Mouse (Mus musculus) frontal cortex, postnatal 36 days (tissue): ENCODE data around the gene Serpina7.

Source experiments
- DNase-seq, 2 experiments: peaks; one replicate each; pipeline ENCODE4 v3.0.0; 2022; ENCODE audit warnings: low spot score in 2 of 2

The Serpina7 gene

DNA sequence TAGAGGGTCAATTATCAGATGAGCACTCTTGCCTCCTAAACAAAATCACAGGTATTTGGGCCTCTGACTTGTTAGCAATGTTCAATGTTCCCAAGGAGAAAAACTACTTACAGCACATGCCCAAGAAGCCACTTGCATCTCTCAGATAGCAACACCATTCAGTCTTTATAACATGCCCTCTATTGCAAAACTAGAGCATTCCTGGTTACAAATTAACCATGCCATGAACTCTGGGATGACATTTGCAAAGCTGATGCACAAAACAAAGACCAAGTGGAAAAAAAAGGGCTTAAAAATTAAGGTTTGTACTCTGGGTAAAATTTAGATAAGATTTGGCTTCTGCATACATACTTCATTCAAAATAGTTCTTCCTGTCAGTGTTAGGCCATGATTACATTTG lies at the start of gene Serpina7:
Serpina7 (minus strand) TSS at position 160 of the 400 bp plus-strand sequence.
- no peak for DNase-seq

DNA sequence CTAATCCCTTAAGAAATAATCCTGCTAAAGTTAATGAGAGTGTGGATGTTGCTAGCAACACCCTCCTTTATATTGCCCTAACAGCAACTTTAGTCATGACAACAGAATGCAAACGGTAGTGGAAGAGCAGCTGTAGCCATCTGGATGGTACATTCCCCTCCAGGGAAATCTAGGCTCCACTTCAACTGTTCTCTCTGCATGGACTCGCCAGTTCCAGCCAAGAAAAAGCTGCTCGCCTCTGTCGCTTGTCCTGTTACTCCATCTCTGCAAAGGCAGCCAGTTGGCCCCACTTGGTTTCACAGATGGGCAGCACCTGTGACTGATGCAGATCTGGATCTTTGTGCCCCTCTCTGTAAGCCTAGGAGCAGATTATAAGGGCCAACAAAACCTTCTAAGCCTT lies 49.0 kb upstream of the Serpina7 start:
- DNase-seq = no peak

DNA sequence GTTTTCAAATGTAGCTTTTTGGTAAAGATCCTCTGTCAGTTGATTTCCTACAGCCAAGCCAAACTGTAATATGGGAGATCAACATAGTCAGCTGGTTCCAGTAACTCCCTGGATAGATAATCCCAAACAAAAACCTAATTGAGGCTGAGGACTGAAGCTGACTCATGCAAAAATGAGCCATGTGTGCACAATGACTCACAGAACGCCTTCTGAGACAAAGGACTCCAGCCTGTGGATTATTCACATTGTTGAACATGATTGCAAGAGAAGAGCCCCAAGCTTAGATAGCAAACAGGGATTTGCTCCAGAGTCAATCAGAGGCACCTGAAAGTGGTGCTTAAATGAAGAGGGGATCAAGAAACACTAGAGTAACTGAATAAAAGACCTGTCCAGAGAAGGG lies 12.2 kb upstream of the Serpina7 start:
- DNase-seq = no peak

DNA sequence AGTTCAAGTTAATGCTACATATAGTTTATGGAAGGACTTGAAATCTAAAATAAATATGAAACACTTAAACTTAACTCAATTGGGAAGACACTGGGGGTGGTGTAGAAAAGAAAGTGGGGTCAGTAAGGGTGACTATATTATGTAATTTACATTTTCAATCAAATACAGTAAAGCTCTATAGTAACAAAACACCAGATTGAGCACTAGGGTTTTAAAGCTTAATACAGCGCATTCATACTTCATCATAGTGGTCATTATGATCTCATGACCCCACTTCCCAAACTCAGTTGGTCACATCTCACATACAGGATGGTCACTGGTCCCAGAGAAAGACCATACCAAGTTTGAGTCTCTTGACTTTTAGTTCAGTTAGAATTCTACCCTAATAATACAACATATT lies 907 bp upstream of the Serpina7 start, which contains the start of gene 4930513O06Rik:
4930513O06Rik (plus strand) TSS at position 301 of the 400 bp plus-strand sequence.
- no peak for DNase-seq

DNA sequence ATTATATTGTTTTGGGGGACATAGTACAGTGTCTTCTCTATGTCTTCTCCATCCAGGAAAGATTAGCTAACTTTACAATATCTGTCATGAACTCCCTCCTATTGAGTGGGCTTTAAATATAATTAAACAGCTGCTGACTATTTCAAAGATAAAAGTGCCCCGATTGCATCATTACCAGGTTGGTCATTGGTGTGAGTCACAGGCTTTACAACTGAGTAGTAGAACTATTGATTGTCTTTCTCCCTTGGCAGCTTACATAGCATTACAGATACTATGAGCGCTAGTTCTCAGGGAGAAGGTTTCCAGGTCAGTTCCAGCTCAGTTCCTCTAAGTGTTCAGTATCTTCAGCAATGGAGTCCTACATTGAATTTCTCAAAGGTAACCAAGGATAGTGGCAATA lies 6.5 kb downstream of the Serpina7 start:
- DNase-seq = no peak

DNA sequence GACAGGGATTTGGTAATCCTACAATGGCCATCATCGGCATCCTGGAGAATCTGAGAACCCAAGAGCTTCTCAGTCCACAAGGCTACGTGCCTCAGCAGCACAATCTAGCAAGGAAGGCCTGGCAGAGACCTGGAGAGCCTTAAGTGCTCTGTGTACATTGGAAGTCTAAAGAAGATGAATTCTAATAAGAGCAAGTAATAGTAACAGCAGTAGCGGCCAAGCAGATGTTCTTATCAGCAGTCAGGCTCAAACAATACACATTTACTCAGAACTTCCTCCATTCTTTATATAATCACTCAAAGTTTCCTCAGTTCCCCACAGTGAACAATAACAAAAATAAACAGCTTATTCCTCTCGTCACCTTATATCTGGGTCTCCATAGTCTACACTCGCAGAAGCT lies 21.0 kb downstream of the Serpina7 start:
- DNase-seq = no peak

DNA sequence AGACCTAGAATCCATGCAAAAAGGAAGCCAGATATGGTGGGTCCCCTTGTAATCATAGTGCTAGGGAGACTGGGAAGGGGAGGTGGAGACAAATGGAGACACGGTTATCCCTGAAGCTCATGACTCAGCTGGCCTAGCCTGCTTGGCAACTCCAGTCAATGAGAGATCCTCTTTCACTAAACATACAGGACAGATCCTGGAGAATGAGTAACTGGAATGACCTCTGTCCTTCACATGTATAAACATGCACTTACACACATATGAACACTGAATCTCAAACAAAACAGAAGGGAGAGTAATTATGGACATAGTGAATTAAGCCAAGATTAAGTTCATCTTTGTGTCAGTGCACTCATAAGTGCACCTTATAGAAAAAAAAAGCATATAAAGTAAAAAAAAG lies 31.9 kb downstream of the Serpina7 start:
- no peak for DNase-seq

DNA sequence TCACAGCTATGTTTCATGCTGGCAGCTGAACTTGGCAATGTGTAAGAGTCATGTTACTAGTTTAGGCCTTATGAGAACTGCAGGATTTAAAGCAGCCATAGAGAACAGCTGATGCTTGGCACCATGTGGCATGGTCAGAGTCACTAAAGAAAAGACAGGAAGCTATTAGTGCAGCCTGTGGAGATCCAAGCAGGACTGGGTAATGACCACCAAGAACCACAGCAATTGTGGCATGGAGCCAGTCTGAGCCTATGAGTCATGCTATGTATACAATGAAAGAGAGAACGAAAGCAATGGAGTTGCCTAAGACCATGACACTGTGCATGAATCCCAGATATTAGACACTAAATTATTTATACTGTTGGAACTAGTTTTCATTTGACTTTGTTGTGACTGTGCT lies 33.1 kb downstream of the Serpina7 start:
- DNase-seq = no peak

DNA sequence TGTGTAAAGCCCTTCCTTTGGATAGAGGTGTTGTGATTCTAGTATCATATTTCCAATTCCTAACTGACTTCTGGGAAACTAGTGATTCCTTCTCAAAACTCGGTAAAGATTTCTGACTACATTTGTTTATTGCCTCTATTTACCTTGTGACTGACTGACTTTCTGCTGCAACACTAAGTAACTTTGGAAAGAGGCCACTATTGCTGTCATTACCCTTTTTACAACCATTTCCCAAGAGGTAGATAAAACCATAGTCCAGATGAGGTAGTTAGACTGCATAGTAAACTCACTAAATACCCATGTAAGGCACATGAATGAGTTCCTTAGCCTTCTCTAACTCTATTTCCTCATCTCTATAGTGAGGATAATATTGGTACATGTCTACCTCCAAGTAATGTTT lies 43.9 kb downstream of the Serpina7 start:
- no peak for DNase-seq

DNA sequence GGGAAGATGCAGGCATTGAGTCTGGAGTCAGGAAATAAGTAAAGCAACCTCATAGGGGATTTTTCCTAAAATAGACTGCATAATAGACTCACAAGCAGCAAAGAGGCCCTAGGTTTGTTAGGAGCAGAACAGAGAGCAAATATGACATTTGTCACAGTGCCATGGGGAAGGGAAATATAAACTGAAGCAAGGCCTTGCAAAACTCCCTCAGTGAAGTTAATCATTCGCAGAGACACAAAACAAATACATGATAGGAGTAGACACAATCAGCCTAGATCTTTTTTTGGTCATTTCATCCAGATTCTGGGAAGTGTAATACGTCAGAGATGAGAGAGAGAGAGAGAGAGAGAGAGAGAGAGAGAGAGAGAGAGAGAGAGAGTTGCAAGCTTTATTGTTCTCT lies 45.7 kb downstream of the Serpina7 start:
- DNase-seq = no peak

DNA sequence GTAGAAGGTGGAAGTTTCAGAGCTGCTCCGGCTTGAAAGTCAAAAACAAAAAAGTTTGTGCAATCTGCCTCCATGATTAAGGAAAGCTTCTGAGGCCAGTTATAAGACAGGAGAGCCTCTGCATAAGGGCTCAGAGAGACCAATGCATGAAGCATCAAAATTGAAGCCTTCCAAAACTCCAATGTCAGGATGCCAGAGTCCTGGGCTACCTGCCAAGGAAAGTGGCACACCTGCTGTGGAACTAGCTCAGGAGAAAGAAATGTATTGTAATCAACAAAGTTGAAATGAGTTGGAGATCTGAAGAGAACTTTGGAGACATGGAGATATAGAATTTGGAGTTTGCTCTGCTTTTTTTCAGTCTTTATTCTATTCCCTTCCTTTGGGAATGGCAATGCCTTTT lies 47.4 kb downstream of the Serpina7 start:
- DNase-seq = no peak
